Mouse (Mus musculus) adrenal gland, postnatal 14 days (tissue): ENCODE results near the gene Nacad. TPM values are rescaled to one million over a fixed set of nuclear protein-coding genes. Genes with fewer than 3 reads are reported as not detected.

Experiments
- DNase-seq: peaks from one replicate; pipeline ENCODE4 v3.0.0; 2021; ENCODE audit warnings: mixed read lengths
- total RNA-seq: library from RNA; stranded (reverse); gene quantifications from 2 replicates; pipeline ENCODE4 v1.2.3, GENCODE M21; 2021

The Nacad gene
- total RNA-seq, 1 experiment from 2014 or later, result 2.9 TPM

- DNase-seq, result peak; percentile 67
Observed at GRCm38 (mm10) chr11:6603887-6604603, 1.8 kb downstream of the Nacad start.

- DNase-seq, result no peak
Observed at GRCm38 (mm10) chr11:6603224-6603623, 2.6 kb downstream of the Nacad start.

- DNase-seq, result no peak
Observed at GRCm38 (mm10) chr11:6602662-6603061, 3.2 kb downstream of the Nacad start.

GRCm38 (mm10) chr11:6601649-6602480 lies 4.0 kb downstream of the Nacad start:
- DNase-seq, result no peak

DNA sequence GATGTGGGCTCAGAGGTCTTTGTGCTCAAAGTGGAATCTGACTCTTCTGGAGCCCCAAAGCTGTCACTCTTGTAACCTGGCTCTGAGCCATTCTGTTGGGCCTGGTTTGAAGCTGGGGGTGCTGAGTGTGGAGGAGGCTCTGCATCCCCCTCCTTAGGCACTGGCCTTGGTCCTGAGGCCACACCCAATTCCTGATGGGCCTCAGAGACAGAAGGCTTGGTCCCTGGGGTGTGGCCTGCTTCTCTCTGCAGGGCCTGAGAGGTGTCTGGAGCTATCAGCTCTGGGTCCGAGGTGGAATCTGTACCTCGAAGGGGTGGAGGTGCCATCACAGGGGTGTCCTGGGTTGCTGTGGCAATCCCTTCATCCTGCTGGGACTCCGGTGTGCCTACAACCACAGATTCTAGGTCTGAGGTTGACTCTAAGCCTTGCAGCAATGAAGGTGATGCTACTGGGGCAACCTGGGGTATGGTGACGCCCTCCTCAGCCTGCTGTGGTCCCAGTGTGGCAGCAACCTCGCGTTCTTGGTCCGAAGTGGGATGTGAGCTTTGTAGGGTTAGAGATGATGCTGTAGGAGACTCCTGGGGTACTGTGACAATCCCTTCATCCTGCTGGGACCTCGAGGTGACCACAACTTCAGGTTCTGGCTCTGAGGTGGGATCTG lies 5.4 kb downstream of the Nacad start:
- DNase-seq, result no peak

GRCm38 (mm10) chr11:6599831-6600230 lies 6.0 kb downstream of the Nacad start:
- DNase-seq, result no peak

- DNase-seq, result no peak
Observed at GRCm38 (mm10) chr11:6599011-6599681, 6.7 kb downstream of the Nacad start.

DNA sequence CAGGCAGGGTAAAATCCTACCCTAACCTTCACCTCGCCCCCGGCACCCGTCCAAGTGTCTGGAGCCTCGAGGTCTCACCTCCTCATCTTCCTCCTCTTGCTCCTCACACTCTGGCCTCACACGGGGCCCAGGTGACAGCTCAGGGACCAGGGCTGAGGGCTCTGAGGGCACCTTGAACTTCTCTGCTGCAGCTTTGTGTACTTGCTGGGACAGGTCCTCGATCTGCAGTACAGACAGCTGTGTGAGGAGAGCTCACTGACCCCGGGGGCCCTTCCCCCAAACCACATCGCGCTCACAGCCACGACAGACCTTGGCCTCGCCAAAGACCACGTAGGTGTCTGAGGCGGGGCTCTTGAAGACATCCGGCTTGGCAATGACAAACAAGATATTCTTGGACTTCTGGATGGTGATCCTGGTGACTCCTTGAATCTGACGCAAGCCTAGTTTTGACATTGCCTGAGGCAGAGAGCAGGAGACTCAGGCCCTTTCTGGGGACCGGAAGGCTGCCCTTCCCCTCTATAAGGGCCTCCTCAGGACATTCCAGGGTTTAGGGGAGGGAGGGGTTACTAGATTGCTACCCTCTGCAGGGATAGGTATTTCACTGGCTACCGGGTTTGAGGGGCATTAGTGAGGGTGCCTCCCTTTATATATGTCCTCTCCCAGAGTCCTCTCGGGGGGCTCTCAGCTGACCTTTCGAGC lies 7.5 kb downstream of the Nacad start:
- DNase-seq, result no peak

DNA sequence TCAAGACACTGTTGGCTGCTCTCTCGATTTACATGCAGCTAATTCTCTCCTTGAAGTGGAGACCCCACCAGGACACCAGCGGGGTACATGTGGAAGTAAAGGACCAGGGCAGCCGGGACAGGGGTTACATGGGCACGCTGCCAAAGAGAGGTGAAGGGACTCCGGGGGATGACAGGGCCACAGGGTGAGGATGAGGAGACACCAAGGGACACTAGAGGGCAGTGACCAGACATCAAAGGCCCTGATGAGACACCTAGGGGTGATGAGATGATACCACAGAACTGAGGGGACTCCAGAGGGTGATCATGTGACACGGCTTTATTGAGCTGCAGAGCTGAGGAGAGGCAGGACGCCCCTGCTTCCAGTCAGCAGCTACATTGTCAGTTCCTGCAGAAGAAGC lies 8.3 kb downstream of the Nacad start:
- DNase-seq, result no peak

DNA sequence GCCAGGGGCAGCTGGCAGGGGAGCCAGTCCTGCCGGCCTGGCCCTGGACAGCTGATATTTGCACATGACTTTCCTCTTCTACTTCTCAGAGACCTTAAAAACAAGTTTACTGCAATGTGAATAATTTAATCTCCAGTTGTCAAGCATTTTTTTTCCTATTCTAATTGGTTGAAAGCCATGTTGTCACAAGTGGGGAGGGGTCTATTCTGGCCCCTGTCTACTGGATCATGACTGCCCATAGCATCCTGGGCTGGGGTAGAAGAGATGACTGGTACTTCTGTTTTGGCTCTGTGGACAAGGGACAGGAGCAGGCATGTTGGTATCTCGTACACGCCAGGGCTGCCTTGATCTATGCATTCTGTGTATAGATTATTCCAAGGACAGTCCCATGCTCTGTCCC lies 9.2 kb downstream of the Nacad start:
- no peak for DNase-seq

- no peak for DNase-seq
Observed at GRCm38 (mm10) chr11:6596205-6596604, 9.6 kb downstream of the Nacad start.

DNA sequence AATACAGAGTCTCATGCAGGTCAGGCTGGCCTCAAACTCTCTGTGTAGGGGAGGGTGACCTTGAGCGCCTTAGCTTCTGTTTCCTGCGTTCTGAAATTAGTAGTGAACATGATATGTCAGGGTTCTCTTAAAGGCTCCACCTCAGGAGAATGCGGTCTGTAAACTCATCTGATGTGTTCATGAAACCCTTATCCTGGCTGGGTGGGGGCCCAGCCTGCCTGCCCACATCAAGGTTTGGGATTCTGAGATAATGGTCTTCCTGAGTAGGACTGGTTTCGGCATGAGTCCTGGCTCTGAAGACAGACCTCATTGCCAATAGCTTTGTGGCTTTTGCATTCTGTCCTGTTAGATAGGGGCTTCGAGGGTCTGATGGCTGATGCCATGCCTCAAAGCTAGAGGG lies 10.5 kb downstream of the Nacad start:
- DNase-seq, result no peak

DNA sequence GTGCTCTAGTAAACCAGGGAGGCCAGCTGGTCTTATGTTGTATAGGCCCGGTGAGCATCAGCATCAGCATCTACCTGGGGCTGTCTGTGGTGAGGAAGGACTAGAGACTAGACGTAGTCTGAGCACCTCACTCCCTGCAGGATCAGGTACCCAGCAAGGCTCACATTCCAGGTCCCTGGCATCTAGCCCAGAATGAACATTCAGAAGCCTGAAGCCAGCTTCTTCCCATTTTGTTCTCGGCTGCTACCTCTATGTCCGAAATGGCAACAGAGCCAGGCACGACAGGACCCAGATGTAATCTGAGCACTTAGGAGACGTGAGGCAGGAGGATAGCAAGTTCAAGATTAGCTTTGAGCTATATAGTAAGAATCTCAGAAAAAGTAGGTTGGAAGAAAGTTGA lies 11.0 kb downstream of the Nacad start:
- no peak for DNase-seq

- DNase-seq, result no peak
Observed at GRCm38 (mm10) chr11:6593406-6593805, 12.4 kb downstream of the Nacad start.

DNA sequence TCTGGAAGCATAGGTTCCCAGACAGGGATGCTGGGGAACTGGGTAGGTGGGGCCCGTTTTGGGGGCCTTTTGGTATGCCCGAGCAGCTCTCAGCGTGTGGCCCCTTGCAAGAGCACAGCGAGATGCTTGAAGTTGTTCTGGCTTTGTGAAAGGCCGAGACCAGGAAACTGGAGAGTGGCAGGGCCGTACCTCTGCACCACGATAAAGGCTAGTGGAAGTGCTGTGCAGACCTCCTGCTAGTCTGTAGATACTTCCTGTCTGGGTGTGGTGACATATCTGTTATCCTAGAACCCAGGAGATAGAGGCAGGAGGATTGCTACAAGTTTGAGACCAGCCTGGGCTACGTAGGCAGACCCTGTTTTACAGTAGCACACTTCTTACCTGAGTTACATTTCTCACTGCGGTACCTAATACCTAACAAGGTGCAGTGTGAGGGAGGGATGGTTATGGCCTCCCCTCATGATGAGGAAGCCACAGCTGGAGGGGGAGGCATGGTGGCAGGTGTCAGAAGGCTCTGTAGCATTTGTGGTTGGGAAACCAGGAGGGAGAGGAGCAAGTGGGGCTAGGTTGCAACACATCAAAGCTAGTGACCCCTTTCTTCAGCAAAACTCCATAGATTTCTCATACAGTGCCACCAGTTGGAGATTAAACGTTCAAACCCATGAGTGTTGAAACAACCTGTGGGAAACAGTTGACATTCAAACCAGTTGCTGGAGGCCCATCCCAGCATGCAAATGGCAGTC lies 14.7 kb downstream of the Nacad start:
- no peak for DNase-seq

DNA sequence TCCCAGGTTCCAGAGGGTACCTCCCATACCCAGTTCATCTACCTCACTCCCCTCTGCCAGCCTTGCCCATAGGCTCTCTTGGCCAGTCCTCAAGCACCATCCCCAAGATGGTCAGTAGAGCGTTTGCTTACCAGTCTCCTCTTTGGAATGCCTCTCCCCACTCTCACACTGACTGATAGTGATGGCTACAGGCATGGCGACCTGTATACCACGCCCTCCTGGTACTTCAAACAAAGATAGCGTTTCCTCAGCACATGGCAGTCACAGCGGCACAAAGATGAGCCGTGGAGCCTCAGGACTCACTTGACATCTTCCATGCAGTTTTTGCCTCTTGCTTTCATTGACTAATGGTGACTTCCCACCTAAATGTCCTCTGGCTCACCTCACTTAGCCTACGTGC lies 16.0 kb downstream of the Nacad start:
- DNase-seq, result no peak

- no peak for DNase-seq
Observed at GRCm38 (mm10) chr11:6588295-6588694, 17.6 kb downstream of the Nacad start.

DNA sequence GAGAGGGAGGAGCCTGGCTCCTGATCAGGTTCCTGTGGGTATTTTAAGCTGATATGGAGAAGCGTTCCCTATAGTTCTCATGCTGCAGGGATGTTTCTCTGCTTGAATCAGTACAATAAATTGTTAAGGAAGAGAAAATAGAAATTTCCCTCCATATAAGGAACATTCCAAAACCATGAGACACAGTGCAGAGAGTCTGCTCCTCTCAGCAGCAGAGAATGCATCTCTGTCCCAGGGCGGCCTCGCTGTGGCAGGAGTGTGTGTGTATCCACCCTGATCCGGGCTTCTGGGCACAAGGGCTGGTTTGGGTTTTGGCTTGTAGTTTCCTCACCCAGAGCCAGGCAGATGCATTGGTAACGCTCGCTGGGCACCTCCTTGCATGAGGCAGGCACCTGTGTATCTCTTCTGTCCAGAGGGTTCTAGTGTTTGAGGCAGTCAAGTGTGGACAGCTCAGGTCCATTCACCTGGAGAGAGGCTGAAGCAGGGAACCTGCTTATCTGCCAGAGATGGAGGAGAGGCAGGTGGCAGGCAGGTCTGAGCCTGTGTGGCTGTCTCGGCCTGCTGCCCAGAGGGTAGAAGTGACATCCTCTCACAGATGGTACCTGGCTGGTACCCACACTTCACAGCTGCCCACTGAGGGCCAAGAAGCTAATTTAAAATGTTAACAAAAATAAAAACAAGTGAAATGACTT lies 18.5 kb downstream of the Nacad start:
- DNase-seq, result no peak

- no peak for DNase-seq
Observed at GRCm38 (mm10) chr11:6586660-6587059, 19.2 kb downstream of the Nacad start.

DNA sequence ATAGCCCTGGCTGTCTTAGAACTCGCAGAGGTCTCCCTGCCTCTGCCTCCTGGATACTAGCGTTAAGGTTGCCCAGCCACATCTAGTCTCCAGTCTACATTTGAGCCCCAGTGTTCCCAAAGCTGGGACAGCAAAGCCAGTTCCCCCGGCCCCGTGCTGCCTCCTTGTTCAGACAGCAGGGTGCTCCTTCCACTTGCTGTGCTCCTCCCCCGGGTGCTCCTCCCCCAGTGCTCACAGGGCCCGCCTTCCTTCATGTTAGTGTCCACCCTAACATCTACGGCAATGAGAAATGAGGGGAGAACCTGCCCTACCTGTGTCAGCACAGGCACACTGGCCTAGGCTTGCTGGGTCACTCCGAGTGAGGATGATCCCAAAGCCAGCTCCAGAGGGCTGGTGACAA lies 20.1 kb downstream of the Nacad start:
- DNase-seq, result no peak

DNA sequence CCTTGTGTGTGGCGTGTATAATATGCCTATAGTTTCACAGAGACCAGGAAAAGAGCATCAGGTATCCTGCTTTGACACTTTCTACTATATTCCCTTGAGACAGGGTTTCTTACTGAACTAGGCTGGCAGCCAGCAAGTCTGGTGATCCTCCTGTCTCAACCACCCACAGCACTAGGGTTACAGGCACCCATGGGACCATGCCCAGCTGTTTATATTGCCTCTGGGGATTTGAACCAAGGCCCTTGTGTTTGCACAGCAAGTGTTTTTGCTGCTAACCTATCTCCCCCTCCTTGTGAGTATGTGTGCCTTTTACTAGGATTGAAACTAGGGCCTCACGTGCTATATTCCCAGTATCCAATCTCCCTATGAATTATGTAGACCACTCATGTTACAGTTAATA lies 24.3 kb downstream of the Nacad start:
- DNase-seq, result peak; percentile 42
